Mouse (Mus musculus) embryonic stem cell, embryonic (primary cell): Measurements from ENCODE around the gene Pigv.

Experiments used
- CTCF ChIA-PET, 4 experiments: fragments of 300-600 bp in 2 of 4; fragments of 350-600 bp in 2 of 4; sonication (Branson Sonifier 250); formaldehyde crosslinking; loops; one replicate each; lab custom pipeline; 2022; ENCODE audit warnings: inconsistent platforms in 2 of 4; lab: Charles Lee
- POLR2A ChIA-PET, 4 experiments: fragments of 300-600 bp in 2 of 4; fragments of 350-600 bp in 2 of 4; sonication (Branson Sonifier 250); formaldehyde crosslinking; loops; one replicate each; lab custom pipeline; 2022; ENCODE audit warnings: antibody characterized with exemption in 4 of 4, inconsistent platforms in 1 of 4; lab: Charles Lee

Pigv gene

DNA sequence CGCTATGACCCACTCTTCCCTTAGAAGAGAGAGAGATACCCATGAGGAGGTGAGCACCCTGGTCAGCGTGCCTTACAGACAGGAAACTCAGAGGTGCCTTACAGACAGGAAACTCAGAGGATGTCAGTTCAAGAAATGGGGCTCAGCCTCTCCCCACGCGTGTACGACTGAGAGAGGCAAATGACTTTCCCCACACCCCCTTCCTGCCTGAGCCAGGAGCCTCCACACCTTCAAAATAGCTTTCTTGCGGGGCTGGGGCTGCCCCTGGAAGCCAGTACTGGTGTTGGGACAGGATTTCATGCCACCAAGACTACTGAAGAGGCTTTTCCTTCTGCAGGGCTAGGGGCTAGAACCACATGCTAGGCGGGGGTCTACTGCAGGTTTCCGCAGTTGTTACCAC is 51.8 kb downstream of the Pigv start:
- ChIA-PET CTCF (interaction anchor here in 2 of 4 experiments (1.1 to 4.9 kb wide), 3 partner anchors 11 to 503 kb away, joined by 3 to 23 read pairs (median 23); no protein-coding TSS in a partner anchor), POLR2A (interaction anchor here in 3 of 4 experiments (0.6 to 2.5 kb wide), 10 partner anchors 9 to 195 kb away, joined by 3 to 11 read pairs (median 4); partner anchors contain the start of genes Pigv (in 1 of the 3) and Zdhhc18 (in 1 of the 3))

DNA sequence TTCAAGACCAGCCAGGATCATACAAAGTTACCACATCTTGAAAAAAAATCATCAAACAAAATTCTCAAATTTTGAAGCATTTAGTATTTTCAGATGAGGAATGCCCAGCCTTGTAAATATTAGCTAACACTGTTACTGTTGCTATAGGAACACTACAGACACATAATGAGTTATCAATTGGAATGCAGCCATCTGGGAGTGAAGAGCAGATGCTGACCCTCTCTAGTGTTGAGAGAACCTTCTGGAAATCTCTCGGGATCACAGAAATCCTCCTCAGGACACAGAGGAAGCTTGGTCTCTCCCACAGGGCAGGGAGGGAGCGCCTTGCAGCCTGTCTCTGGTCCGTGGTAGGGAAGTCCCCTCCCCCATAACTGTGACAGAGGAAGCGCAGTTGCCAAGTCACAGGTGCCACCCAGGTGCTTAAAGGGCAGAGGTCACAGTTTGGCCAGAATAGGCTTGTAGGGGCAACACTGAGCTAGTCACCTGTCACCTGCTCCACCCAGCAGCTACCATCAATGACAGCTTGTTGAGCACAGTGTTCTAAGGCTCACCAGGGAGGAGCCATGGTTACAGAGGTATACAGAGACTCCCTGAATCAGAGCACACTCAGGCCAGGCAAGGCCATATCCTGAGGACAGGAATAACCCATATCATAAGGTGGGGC is 52.8 kb downstream of the Pigv start:
- ChIA-PET CTCF (interaction anchor here in 2 of 4 experiments (1.0 to 4.9 kb wide), 5 partner anchors 9 to 213 kb away, joined by 3 to 23 read pairs (median 4); partner anchors contain the start of gene Sfn (in 1 of the 2)), POLR2A (interaction anchor here in 3 of 4 experiments (0.6 to 1.8 kb wide), 21 partner anchors 9 to 201 kb away, joined by 3 to 8 read pairs (median 4); partner anchors contain the start of genes Nudc (in 1 of the 3), Pigv (in 1 of the 3), Sfn (in 1 of the 3) and Zdhhc18 (in 1 of the 3))

DNA sequence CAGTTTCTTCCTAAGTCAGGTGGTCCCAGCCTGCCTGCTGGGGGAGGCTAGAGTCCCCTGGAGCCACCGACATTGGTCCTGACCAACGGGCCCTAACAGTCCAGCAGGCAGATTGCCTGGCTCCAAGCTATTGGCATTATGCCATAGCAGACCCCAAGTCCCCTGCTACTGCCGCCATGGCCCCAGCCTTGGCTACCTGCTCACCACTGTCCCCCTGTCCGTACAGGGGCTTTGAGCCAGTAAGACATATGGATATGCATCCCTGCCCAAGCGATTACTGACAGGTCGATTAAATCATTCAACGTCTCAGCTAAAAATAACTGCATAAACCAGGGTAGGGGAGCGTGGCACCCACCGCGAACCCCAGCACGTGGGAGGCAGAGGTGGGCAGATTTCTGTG is 54.5 kb downstream of the Pigv start:
- CTCF ChIA-PET = interaction anchor here in 3 of 4 experiments (0.6 to 4.9 kb wide), 4 partner anchors 8 to 32 kb away, joined by 3 to 23 read pairs (median 4); partner anchors contain the start of gene Zdhhc18 (in 1 of the 3)
- POLR2A ChIA-PET = interaction anchor here in 2 of 4 experiments (0.9 to 1.8 kb wide), 4 partner anchors 8 to 16 kb away, joined by 3 to 11 read pairs (median 4); no protein-coding TSS in a partner anchor

DNA sequence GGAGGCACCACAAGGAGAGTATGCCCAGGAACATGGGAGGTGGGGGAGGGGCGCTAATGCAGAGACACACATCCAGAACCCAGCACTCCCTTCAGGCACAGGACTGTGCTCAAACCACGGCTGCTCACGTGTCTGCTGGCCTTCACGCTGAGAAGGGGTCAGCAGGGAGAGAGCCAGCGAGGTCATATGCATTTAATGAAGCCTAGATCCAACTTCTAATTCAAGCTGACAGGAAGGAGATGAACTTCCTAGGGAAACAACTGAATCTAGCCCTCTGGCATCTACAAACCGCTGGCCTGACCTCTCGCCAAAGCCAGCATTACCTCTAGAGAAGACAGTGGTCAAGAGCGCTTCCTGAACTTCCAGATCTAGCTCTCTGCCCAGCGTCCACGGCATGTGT is 57.0 kb downstream of the Pigv start:
- CTCF ChIA-PET = interaction anchor here in 2 of 4 experiments (0.6 to 3.7 kb wide), 4 partner anchors 12 to 223 kb away, joined by 3 to 20 read pairs (median 5); partner anchors contain the start of gene Zdhhc18 (in 1 of the 2)
- POLR2A ChIA-PET = interaction anchor here in 3 of 4 experiments (0.9 to 2.6 kb wide), 7 partner anchors 10 to 45 kb away, joined by 3 to 11 read pairs (median 3); partner anchors contain the start of gene Sfn (in 1 of the 3)

DNA sequence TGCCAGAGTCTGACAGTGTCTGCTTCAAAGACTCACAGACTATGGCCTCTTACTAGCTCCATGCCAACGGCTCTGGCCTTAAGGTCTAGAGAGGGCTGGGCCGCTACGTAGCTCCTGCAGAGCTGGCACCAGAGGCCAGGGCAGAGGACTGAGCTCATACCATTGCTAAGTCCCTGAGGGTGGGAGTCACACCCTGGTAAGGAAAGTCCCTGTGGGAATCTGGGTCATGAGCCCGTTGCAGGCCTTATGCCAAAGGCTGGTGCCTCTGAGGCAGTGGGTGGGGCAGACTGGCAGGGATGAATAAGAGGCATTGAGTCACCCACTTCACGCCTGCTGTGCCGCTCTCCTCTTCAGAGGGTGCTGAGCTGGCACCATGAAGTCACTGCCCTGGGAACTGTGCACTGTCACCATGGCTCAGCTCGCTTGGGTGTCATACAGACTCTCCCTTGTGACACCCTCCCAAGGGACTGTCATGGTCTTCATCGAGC is 58.1 kb downstream of the Pigv start:
- ChIA-PET CTCF (interaction anchor here (0.6 to 3.7 kb wide), 16 partner anchors 8 to 59 kb away, joined by 3 to 20 read pairs (median 4); partner anchors contain the start of genes Sfn (in 2 of the 4) and Zdhhc18 (in 2 of the 4)), POLR2A (interaction anchor here in 3 of 4 experiments (0.6 to 2.9 kb wide), 26 partner anchors 8 to 510 kb away, joined by 3 to 23 read pairs (median 4); partner anchors contain the start of gene Sfn (in 1 of the 3))

DNA sequence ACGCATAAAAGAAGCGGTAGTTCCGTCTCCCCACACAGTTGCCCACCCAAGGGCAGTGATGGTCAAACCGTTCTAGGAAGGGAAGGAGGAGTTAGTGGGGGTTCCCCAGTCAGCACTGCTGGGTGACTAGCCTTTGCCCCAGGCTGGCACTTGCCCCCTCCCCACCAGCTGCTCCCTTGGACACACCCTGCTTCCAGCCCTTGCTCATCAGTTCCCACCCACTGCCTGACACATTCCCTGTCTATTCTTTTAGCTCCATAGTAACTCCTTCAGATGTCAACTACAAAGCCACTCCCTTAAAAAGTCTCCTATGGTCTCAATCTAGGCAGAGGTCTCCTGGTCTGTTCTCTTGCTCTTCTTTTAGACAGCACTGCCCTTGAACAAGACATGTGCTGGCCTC is 58.6 kb downstream of the Pigv start:
- ChIA-PET CTCF (interaction anchor here (0.6 to 3.7 kb wide), 18 partner anchors 8 to 200 kb away, joined by 3 to 20 read pairs (median 4); partner anchors contain the start of genes Sfn (in 2 of the 4) and Zdhhc18 (in 2 of the 4)), POLR2A (interaction anchor here in 3 of 4 experiments (0.6 to 2.9 kb wide), 25 partner anchors 8 to 1311 kb away, joined by 3 to 23 read pairs (median 4); partner anchors contain the start of genes Nudc (in 1 of the 3) and Sfn (in 1 of the 3))

DNA sequence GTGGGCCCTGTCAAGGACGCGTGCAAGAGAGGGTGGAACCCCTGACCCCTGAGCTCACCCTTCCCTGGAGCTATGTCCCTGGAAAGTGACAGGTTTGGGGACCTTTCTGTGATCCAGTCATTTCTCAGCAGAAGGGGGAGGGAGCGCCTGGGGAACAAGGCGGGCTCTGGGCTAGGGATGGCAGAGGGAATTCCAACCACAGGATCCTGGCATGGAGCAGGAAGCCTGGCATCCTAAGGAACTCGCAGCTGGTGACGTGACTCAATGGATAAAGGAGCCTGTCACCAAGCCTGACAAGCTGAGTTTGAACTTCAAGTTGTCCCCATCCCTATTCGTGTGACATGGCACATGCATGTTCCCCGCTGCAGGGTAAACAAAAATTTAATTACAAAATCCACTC is 59.4 kb downstream of the Pigv start:
- CTCF ChIA-PET = interaction anchor here (0.6 to 3.7 kb wide), 17 partner anchors 9 to 633 kb away, joined by 3 to 20 read pairs (median 4); partner anchors contain the start of genes Sfn (in 2 of the 4) and Nudc (in 1 of the 4)
- POLR2A ChIA-PET = interaction anchor here in 3 of 4 experiments (0.8 to 2.9 kb wide), 12 partner anchors 8 to 203 kb away, joined by 3 to 23 read pairs (median 7); partner anchors contain the start of gene Nudc (in 1 of the 3)

DNA sequence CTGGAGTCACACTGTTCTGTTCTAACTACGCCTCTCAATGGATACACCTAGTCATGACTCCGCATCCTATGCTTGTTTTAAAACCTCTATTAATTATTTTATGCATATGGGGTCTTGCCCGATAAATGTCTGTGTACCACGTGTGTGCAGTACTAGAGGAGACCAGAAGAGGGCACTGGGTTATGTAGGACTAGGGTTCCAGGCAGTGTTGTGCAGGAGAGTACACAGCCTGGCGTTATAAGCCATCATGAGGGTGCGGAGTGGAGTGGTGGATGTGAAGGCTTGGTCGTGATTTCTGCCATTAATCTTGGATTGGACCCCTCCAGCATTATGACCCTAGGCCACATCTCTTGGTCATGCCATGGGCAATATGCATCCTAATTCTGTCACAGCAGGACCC is 60.0 kb downstream of the Pigv start:
- POLR2A ChIA-PET = interaction anchor here in 3 of 4 experiments (0.9 to 2.9 kb wide), 5 partner anchors 8 to 204 kb away, joined by 3 to 23 read pairs (median 11); no protein-coding TSS in a partner anchor
- CTCF ChIA-PET = interaction anchor here in 3 of 4 experiments (0.9 to 3.7 kb wide), 9 partner anchors 9 to 204 kb away, joined by 3 to 20 read pairs (median 4); partner anchors contain the start of gene Sfn (in 2 of the 3)

DNA sequence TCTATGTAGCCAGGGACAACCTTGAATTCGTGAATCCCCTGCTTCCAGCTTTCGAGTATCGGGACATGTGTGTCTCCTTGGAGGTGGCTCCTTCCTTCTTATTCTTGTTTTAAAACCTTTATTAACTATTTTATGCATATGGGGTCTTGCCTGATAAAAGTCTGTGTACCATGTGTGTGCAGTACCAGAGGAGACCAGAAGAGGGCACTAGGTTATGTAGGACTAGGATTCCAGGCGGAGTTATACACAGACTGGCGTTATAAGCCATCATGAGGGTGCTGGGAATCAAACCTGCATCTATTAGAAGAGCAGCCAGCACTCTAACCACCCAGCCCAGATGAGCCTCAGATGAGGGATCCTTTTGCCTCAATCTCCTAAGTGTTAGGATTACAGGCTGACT is 60.6 kb downstream of the Pigv start:
- POLR2A ChIA-PET = interaction anchor here in 1 of 4 experiments (0.7 to 2.4 kb wide), 2 partner anchors 13 to 251 kb away, joined by 3 to 17 read pairs; no protein-coding TSS in a partner anchor
- CTCF ChIA-PET = interaction anchor here in 2 of 4 experiments (0.6 to 2.8 kb wide), 4 partner anchors 10 to 228 kb away, joined by 3 to 16 read pairs (median 4); partner anchors contain the start of gene Sfn (in 1 of the 2)
